Mouse (Mus musculus) brown adipose tissue, adult 24 weeks (tissue): ENCODE measurements around the gene Slc5a3. TPM values are rescaled to one million over a fixed set of nuclear protein-coding genes. Genes with fewer than 3 reads are reported as not detected.
"Not testable (repeated sequence)": the region's sequence is repeated elsewhere in the genome, so short reads cannot be mapped to it uniquely, and the experiment has no call there.

Experiments
- H3K27ac ChIP-seq: fragments of 200-500 bp; replicated peaks from 2 replicates; pipeline ENCODE4 v1.5.1; 2012; ENCODE audit warnings: low read depth, mild to moderate bottlenecking, low read length
- H3K4me1 ChIP-seq: fragments of 200-500 bp; 2 replicates; pipeline ENCODE4 v1.6.1; 2012; ENCODE audit warnings: low read length, mixed read lengths; ENCODE audit not compliant: control insufficient read depth, insufficient read depth, insufficient read length
- H3K4me3 ChIP-seq: fragments of 200-500 bp; 2 replicates; pipeline ENCODE4 v1.5.1; 2012; ENCODE audit warnings: low read depth, mild to moderate bottlenecking, low read length, moderate library complexity; ENCODE audit not compliant: insufficient read depth
- polyA plus RNA-seq: library from polyadenylated mRNA; stranded (reverse); fragments of >200 nt; gene quantifications from 2 replicates; pipeline ENCODE4 v1.2.4, GENCODE M21; 2012; ENCODE audit not compliant: missing spikeins, insufficient read depth, insufficient read length

Slc5a3 gene
- polyA plus RNA-seq, 1 experiment, result 9.0 TPM

DNA sequence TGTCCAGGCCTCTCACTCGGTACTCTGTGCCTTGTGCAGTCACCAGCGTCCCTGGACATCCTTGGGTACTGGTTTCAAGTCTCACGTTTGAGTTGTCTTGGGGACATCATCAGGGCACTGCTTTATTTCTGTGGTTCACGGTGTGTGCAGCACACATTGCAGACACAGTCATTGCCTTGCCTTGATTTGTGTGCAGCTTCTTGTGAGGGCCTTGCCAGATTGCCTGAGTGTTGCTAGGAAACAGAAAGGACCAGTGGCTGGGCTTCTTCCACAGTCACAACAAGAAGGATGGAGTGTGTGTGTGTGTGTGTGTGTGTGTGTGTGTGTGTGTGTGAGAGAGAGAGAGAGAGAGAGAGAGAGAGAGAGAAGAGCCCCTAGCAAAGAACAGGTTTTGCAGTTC is 42.0 kb downstream of the Slc5a3 start:
- peaks cover 18% of the 10 kb centered on the region for H3K4me1 ChIP-seq
- H3K4me3 ChIP-seq, result no peak overlapping the region
- no peak overlapping the region for H3K27ac ChIP-seq

DNA sequence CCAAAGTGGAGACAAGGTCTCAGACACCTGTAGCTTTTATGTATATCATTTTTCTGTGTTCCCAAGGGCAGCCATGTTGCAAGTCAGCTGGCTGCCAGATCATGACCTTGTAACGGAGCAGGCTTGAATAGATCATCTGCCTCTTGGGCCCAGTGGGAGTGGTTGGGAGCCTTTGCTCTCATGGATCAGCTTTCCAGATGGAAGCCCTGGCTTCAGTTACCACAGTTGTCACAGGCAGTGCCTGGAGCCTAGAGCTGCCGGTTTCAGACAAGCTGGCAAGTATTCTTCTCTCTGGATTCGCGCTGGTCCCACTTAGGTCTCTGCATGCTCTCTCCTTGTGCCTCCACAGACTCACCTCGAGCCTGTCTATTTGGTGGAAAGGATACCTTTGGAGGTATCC is 44.0 kb downstream of the Slc5a3 start:
- Histone ChIP-seq H3K4me3 (no peak overlapping the region), H3K4me1 (peaks cover 26% of the 10 kb centered on the region), H3K27ac (peak overlapping the region; percentile 60)

GRCm38 (mm10) chr16:92102931-92103330 is 44.8 kb downstream of the Slc5a3 start:
- Histone ChIP-seq H3K27ac (peak overlapping the region; percentile 60; the same call in 1 of the 2 replicates), H3K4me1 (peaks cover 26% of the 10 kb centered on the region)
- H3K4me3 ChIP-seq, result not testable (repeated sequence)

DNA sequence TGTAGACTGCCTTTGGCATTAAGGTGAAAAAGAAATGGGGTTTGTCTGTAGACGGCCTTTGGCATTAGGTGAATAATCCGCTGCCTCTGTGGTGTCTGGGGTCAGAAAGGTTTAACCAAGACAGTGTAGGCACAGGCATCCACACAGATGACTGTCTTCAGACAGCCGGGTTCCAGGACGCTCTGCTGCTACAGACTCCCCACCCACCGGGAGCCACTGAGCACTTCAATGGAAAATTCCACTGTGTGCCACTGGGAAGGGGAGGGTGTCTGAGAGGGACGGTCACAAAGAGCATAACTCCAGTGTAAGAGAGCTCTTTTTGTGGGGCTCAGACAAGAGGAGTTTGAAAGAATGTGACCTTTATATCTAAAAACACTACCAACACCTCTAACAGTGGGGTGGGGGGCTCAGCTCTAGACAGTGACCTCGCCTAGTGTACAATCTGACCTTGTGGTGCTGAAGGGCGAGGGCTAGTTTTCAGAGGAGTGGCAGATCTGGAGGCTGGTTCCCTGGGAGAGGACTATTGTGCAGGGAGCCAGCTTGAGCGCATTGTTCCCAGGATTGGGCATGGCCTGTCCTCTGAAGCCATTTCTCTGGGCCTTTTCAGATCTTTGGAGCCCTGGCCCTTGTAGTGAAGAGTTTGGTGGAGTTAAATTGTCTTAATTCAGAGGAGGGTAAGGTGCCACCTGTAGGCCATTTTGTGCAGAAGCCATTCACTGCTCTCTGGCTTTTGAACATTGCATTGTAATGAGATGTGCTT is 45.6 kb downstream of the Slc5a3 start:
- Histone ChIP-seq H3K4me1 (peaks cover 26% of the 10 kb centered on the region), H3K4me3 (no peak overlapping the region), H3K27ac (peak overlapping the region; percentile 77)

DNA sequence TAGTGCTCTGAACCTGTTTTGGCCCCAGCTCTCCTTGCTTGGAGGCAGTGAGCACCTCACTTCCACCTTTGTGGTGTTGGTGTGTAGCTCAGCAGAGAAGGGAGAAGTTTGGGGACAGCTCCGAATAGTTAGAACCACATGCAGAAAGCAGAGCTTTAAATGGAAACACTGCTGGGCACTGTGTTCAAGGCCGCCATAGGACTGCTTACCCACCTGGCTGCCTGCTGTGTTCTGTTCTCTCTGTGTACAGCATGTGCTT is 46.1 kb downstream of the Slc5a3 start:
- Histone ChIP-seq H3K27ac (peak overlapping the region; percentile 77; the same call in 1 of the 2 replicates), H3K4me3 (no peak overlapping the region), H3K4me1 (peaks cover 26% of the 10 kb centered on the region)

DNA sequence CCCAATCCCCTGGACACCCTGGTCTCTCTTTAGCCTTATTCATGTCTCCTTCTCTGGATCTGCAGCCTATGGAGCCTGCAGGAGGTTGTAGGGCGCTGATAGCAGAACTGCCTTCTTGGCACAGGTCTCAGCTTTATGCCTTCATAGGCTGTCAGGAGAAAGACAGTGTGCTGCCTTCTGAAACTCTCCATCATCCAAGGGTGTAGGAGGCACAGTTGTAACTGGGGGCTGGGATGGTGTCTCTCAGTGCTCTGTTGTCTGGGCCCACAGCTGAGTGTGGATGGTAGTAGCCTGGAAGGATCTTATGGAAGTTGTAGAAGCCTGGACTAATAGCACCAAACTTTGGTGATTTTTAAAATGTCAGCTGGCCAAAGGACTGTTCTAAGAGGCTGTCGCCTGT is 46.8 kb downstream of the Slc5a3 start:
- H3K4me3 ChIP-seq, result no peak overlapping the region
- peaks cover 26% of the 10 kb centered on the region for H3K4me1 ChIP-seq
- peak overlapping the region; percentile 49 for H3K27ac ChIP-seq

- H3K27ac ChIP-seq, result peak overlapping the region; percentile 49; the same call in 1 of the 2 replicates
- H3K4me3 ChIP-seq, result no peak overlapping the region
- H3K4me1 ChIP-seq, result peaks cover 26% of the 10 kb centered on the region
Observed at GRCm38 (mm10) chr16:92105631-92106030, 47.5 kb downstream of the Slc5a3 start.

DNA sequence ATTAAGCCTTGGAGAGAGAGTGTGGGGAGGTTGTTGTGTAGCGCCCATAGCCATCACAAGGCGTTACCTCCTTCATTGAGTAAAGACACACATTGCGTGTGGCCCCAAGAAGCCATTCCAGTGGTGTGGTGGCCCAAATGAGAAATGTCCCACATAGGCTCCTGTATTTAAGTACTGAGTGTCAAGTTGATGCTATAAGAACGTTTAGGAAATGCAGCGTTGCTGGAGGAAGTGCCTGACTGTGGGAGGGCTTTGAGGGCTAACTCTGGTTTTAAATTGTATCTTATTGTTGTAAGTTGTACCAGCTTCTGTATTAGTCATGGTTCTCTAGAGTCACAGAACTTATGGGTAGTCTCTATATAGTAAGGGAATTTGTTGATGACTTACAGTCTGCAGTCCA is 49.2 kb downstream of the Slc5a3 start:
- H3K27ac ChIP-seq, result no peak overlapping the region
- no peak overlapping the region for H3K4me3 ChIP-seq
- peaks cover 23% of the 10 kb centered on the region for H3K4me1 ChIP-seq

GRCm38 (mm10) chr16:92114706-92115241 is 56.7 kb downstream of the Slc5a3 start:
- Histone ChIP-seq H3K4me1 (peaks cover 12% of the 10 kb centered on the region; the same call in 1 of the 2 replicates), H3K27ac (no peak overlapping the region), H3K4me3 (no peak overlapping the region)

- no peak overlapping the region for H3K27ac ChIP-seq
- peaks cover 12% of the 10 kb centered on the region; the same call in 1 of the 2 replicates for H3K4me1 ChIP-seq
- no peak overlapping the region for H3K4me3 ChIP-seq
Observed at GRCm38 (mm10) chr16:92115611-92116421, 57.7 kb downstream of the Slc5a3 start.

GRCm38 (mm10) chr16:92117337-92118209 is 59.5 kb downstream of the Slc5a3 start:
- Histone ChIP-seq H3K4me1 (peaks cover 12% of the 10 kb centered on the region; the same call in 1 of the 2 replicates), H3K27ac (no peak overlapping the region), H3K4me3 (no peak overlapping the region)

GRCm38 (mm10) chr16:92119013-92119515 is 60.9 kb downstream of the Slc5a3 start:
- Histone ChIP-seq H3K27ac (no peak overlapping the region), H3K4me1 (peaks cover 12% of the 10 kb centered on the region; the same call in 1 of the 2 replicates), H3K4me3 (no peak overlapping the region)

DNA sequence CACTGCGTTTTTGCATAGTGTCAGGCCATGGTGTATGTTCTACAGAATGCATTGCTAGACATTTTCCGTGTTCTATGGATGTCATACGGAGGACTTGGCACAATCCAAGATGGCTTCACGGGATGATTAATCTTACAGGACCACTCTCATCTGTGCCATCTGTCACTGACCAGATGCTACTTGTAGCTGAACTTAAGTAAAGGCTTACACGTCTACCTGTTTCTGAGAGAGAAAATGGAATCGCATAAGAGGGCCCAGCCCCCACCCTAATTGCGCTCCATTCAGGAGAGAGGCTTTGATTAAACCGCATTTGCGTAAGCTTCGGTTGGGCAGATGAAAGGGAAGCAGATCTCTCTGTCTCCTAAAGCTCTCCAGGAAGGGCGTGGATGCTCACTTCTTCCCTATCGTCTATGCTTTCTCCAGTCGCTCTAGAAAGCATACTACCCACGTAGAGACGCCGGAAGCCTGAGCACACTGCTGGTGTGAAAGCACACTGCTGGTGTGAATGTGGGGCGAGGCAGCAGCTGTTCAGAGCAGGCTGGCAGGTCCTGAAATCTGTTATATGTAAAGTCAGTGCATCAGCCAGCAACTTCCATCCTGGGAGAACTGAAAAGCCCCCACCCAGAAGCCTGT is 62.9 kb downstream of the Slc5a3 start:
- no peak overlapping the region for H3K27ac ChIP-seq

DNA sequence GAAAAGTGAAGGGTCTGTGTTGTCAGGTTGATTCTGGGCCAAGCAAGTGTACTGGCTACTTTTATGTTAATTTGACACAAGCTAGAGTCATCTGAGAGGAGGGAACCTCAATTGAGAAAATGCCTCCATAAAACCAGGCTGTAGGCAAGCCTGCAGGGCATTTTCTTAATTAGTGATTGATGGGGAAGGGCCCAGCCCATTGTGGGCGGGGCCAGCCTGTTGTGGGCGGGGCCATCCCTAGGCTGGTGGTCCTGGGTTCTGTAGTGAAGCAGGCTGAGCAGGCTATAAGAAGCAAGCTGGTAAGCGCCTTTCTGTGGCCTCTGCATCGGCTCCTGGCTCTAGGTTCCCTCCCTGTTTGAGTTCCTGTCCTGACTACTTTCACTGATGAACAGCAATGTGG is 69.1 kb downstream of the Slc5a3 start:
- H3K27ac ChIP-seq, result no peak overlapping the region

More for the DNA sequence above, 62.9 kb downstream of the Slc5a3 start:
- H3K4me3 ChIP-seq, result no peak overlapping the region
- H3K4me1 ChIP-seq, result peaks cover 6% of the 10 kb centered on the region; the same call in 1 of the 2 replicates

More for the DNA sequence above, 69.1 kb downstream of the Slc5a3 start:
- Histone ChIP-seq H3K4me3 (no peak overlapping the region), H3K4me1 (no peaks in the 10 kb centered on the region)
